Mouse (Mus musculus) gastrocnemius, adult 18-20 months (tissue): ENCODE measurements around the gene Fastkd3. TPM values are rescaled to one million over a fixed set of nuclear protein-coding genes. Genes with fewer than 3 reads are reported as not detected.

ENCODE experiments used
- DNase-seq: peaks from one replicate; pipeline ENCODE4 v3.0.0; 2021; ENCODE audit warnings: low spot score
- total RNA-seq, 2 experiments: library from RNA; stranded (reverse); gene quantifications; 2 replicates each; pipeline ENCODE4 v1.2.3; 2021

Gene Fastkd3
- total RNA-seq, 2 experiments from 2014 or later, result 7.3 to 13.3 TPM

DNA sequence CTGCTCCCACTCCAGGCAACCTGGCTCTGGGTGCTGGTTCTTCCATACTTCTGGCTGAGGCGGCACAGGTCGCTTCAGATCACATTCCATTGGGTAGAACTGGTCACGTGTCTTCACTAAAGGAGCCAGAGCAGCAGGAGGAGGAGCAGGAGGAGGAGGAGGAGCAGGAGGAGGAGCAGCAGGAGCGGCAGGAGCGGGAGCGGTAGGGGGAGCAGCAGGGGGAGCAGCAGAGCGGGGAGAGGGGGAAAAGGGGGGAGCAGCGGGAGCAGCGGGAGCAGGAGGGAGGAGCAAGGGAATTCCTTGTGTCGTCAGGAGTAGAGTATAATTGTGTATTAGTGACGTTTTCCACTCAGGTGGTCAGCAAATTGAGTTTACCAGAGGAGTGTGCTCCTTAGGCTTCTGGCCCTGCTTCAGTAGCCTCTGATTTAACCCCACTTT lies 23.7 kb downstream of the Fastkd3 start:
- no peak for DNase-seq

DNA sequence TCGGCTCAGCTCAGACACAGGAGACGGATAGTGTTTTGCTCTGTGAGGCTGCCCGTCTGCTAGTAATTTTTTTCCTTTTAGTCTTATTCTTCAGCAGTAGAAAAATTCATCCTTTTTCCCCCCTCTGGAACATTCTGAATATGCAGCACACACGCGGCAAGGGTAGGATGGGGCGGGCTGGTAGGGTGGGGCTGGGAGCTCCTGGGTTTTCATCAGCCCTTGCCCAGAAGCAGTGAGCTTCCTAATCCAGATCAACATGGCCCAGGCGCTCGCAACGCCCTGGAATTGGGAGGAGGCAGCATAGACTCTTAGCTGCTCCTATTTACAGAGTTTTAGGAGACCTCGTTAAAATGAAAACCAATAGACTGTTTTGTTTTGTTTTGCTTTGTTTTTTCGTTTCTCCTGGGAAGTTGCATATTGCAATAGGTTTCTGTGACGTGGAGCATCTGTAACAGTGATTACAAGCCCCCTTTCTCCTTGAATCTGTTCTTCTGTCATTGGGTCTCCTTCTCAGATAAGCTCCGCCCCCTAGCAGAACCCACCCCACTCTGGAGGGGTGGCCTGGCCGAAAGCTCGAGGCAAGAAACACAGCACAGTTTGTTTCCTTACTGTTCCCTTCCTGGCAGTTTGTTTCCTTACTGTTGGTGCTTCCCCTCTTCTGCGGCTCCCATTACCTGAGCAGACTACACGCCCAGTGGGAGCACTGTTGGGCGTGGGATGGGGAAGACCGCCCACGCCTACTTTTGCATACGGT lies 25.8 kb downstream of the Fastkd3 start:
- no peak for DNase-seq

DNA sequence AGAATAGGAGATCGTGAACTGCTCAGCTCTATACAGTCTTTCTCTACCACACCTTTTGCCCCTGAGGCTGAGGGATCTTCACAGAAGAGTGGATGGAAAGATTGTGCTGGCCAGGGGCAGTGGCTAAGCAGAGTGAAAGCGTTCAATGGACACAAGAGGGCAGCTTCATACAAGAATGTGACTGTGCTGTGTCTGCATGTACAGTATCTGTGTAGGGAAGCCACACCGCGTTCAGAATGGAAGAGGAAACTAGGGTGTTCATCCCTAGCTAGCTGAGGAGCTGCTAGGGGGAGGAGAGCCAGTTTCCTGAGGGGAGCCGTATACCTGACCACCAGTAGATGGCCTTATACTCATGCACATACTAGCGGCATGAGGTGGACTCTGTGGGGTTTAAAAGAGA lies 40.8 kb downstream of the Fastkd3 start:
- no peak for DNase-seq

DNA sequence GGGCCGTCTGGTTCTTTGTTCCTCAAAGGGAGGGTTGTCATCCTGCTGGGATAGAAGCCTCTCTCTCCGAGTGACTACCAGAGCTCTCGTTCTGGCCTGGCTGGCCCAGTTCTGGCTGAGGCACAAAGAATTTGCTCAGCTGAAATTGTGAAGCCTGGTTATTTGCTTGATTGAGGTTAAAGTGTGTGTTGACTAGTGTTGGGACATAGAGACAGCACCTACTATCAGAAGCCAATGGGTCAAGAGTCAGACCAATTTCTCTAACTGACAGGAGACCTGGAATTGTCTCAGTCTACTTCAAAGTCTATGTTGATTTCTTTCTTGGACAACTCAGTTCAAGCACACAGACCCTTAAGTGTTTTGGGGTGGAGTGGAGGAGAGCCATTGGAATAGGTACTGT lies 45.0 kb downstream of the Fastkd3 start:
- no peak for DNase-seq

Other genes starting within 250 kb of the Fastkd3 start
- 10 to 100 TPM; 25.8 to 28.2 TPM for gene Mtrr, start 85 bp upstream of the Fastkd3 start, total RNA-seq
- gene 1700001L19Rik, start 15.2 kb downstream of the Fastkd3 start, total RNA-seq, result not detected